Mouse (Mus musculus) G1E (cell line): ENCODE data around the gene Ell.

Source experiments
- CTCF ChIP-seq: IDR thresholded peaks from 2 replicates; pipeline ENCODE4 v1.5.1; 2012; ENCODE audit warnings: low read depth, low read length, inconsistent platforms, mixed read lengths
- GATA1 ChIP-seq: IDR thresholded peaks from 2 replicates; pipeline ENCODE4 v1.6.1; 2012; ENCODE audit warnings: borderline replicate concordance, low read length, inconsistent platforms, mixed read lengths
- GATA2 ChIP-seq: IDR thresholded peaks from 2 replicates; pipeline ENCODE4 v1.6.1; 2012; ENCODE audit warnings: low read depth, low read length, inconsistent platforms, borderline replicate concordance
- TAL1 ChIP-seq: conservative IDR thresholded peaks from 2 replicates; pipeline ENCODE4 v1.6.1; 2012; ENCODE audit warnings: low read depth, low read length, inconsistent platforms, mixed read lengths

DNA sequence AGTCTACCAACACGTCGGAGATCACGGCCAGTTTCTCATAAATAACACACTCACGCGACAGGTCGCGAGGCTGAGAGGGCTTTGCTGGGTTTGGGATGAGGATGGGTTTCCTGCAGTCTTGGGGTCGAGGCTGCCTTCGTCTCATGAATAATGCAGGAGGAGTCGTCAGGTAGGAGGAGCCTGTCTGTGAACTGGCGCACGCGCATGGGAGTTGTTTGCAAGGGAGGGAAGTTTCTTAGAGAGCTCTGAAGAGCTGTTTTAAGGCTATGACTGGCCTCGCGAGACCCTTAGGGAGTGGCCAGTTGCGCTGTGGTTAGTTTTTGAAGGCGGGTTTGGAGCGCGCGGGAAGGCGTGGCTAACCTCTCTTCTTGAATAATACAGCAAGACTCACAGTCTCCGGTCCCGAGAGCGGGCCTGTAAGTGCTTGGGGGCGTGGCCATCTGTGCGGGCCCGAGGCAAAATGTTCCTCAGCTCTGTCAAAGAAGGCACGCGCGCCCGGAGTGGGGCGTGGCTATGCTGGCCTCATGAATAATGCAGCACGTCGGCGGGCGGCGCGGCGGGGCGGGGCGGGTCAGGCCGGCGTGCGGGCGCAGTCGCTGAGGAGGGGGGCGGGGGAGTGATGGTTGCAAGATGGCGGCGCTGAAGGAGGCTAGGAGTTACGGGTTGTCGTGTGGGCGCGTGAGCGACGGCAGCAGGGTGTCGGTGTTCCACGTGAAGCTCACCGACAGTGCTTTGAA is at the start of gene Ell:
- TF ChIP-seq CTCF (no peak), GATA1 (no peak), TAL1 (no peak), GATA2 (no peak)
